Mouse (Mus musculus): ENCODE data around the gene Cox6b2. TPM values are rescaled to one million over a fixed set of nuclear protein-coding genes. Genes with fewer than 3 reads are reported as not detected.
"Not testable (repeated sequence)": the region's sequence is repeated elsewhere in the genome, so short reads cannot be mapped to it uniquely, and the experiment has no call there.

Cox6b2 gene
- 36.6 and 47.7 TPM in 2 replicates for polyA plus RNA-seq (2012; rRNA removed)

- no peak for TF ChIP-seq CTCF (IDR thresholded peaks at IDR 0.05; ENCODE audit: borderline replicate concordance, control insufficient read depth, extremely low read depth, insufficient read depth, low read length, poor library complexity)
- peak; percentile 79 for TF ChIP-seq POLR2A (IDR thresholded peaks at IDR 0.05; ENCODE audit: control insufficient read depth, extremely low read depth, insufficient read depth, low read length, poor library complexity)
- no peak within 1 kb of the TSS; the same call in 1 of the 2 replicates for H3K27ac ChIP-seq (ENCODE audit: control insufficient read depth, insufficient read depth, low read length)
- 11% methylated on average over 24 of the region's 24 CpGs for WGBS
- H3K27me3 ChIP-seq (ENCODE audit: control insufficient read depth, insufficient read depth, low read length): no peaks in the 10 kb centered on the region
- H3K36me3 ChIP-seq (ENCODE audit: control insufficient read depth, insufficient read depth, low read length): no peaks in the 10 kb centered on the region
- H3K4me3 ChIP-seq (ENCODE audit: control insufficient read depth, insufficient read depth, low read length): peak within 1 kb of the TSS; percentile 57
- peak; percentile 85 for DNase-seq
- H3K4me1 ChIP-seq (replicated peaks; ENCODE audit: control insufficient read depth, insufficient read depth, low read length): peaks cover 17% of the 10 kb centered on the region
These were observed at the start of gene Cox6b2 for GRCm38 (mm10) chr7:4752821-4753570. Cox6b2 (minus strand) TSS chr7:4753094.

GRCm38 (mm10) chr7:4802247-4802646 lies 49.4 kb upstream of the Cox6b2 start:
- TF ChIP-seq POLR2A (IDR thresholded peaks at IDR 0.05; ENCODE audit: control insufficient read depth, extremely low read depth, insufficient read depth, low read length, poor library complexity): no peak
- TF ChIP-seq CTCF (IDR thresholded peaks at IDR 0.05; ENCODE audit: borderline replicate concordance, control insufficient read depth, extremely low read depth, insufficient read depth, low read length, poor library complexity): no peak
- no peaks in the 10 kb centered on the region for H3K27me3 ChIP-seq (ENCODE audit: control insufficient read depth, insufficient read depth, low read length)
- peaks cover 36% of the 10 kb centered on the region for H3K36me3 ChIP-seq (ENCODE audit: control insufficient read depth, insufficient read depth, low read length)

GRCm38 (mm10) chr7:4795767-4796433 lies 43.0 kb upstream of the Cox6b2 start:
- Histone ChIP-seq H3K4me3 (ENCODE audit: control insufficient read depth, insufficient read depth, low read length) (no peak overlapping the region), H3K27me3 (ENCODE audit: control insufficient read depth, insufficient read depth, low read length) (no peaks in the 10 kb centered on the region), H3K4me1 (replicated peaks; ENCODE audit: control insufficient read depth, insufficient read depth, low read length) (peaks cover 8% of the 10 kb centered on the region), H3K27ac (ENCODE audit: control insufficient read depth, insufficient read depth, low read length) (no peak overlapping the region), H3K36me3 (ENCODE audit: control insufficient read depth, insufficient read depth, low read length) (peaks cover 43% of the 10 kb centered on the region)
- 86% methylated on average over 7 of the region's 7 CpGs for WGBS
- DNase-seq: peak; percentile 18
- TF ChIP-seq POLR2A (IDR thresholded peaks at IDR 0.05; ENCODE audit: control insufficient read depth, extremely low read depth, insufficient read depth, low read length, poor library complexity) (no peak), CTCF (IDR thresholded peaks at IDR 0.05; ENCODE audit: borderline replicate concordance, control insufficient read depth, extremely low read depth, insufficient read depth, low read length, poor library complexity) (no peak)

More at GRCm38 (mm10) chr7:4802247-4802646, 49.4 kb upstream of the Cox6b2 start:
- DNase-seq: no peak
- Histone ChIP-seq H3K27ac (ENCODE audit: control insufficient read depth, insufficient read depth, low read length) (no peak overlapping the region), H3K4me3 (ENCODE audit: control insufficient read depth, insufficient read depth, low read length) (no peak overlapping the region), H3K4me1 (replicated peaks; ENCODE audit: control insufficient read depth, insufficient read depth, low read length) (no peaks in the 10 kb centered on the region)

- no peak for TF ChIP-seq CTCF (IDR thresholded peaks at IDR 0.05; ENCODE audit: borderline replicate concordance, control insufficient read depth, extremely low read depth, insufficient read depth, low read length, poor library complexity)
- TF ChIP-seq POLR2A (IDR thresholded peaks at IDR 0.05; ENCODE audit: control insufficient read depth, extremely low read depth, insufficient read depth, low read length, poor library complexity): no peak
- Histone ChIP-seq H3K27me3 (ENCODE audit: control insufficient read depth, insufficient read depth, low read length) (no peaks in the 10 kb centered on the region; the same call in 1 of the 2 replicates), H3K4me1 (replicated peaks; ENCODE audit: control insufficient read depth, insufficient read depth, low read length) (peaks cover 10% of the 10 kb centered on the region), H3K36me3 (ENCODE audit: control insufficient read depth, insufficient read depth, low read length) (peaks cover 43% of the 10 kb centered on the region), H3K4me3 (ENCODE audit: control insufficient read depth, insufficient read depth, low read length) (no peak overlapping the region), H3K27ac (ENCODE audit: control insufficient read depth, insufficient read depth, low read length) (no peak overlapping the region)
- WGBS: 68% methylated on average over 3 of the region's 3 CpGs
- no peak for DNase-seq
These were observed 41.8 kb upstream of the Cox6b2 start for GRCm38 (mm10) chr7:4794631-4795168.

- peaks cover 19% of the 10 kb centered on the region for H3K4me1 ChIP-seq (replicated peaks; ENCODE audit: control insufficient read depth, insufficient read depth, low read length)
- DNase-seq: no peak
- WGBS: 47% methylated on average over 4 of the region's 4 CpGs
- no peaks in the 10 kb centered on the region; the same call in 1 of the 2 replicates for H3K27me3 ChIP-seq (ENCODE audit: control insufficient read depth, insufficient read depth, low read length)
- no peak overlapping the region for H3K27ac ChIP-seq (ENCODE audit: control insufficient read depth, insufficient read depth, low read length)
- H3K4me3 ChIP-seq (ENCODE audit: control insufficient read depth, insufficient read depth, low read length): peak overlapping the region; percentile 94
- no peak for TF ChIP-seq POLR2A (IDR thresholded peaks at IDR 0.05; ENCODE audit: control insufficient read depth, extremely low read depth, insufficient read depth, low read length, poor library complexity)
- H3K36me3 ChIP-seq (ENCODE audit: control insufficient read depth, insufficient read depth, low read length): peaks cover 43% of the 10 kb centered on the region
These were observed 40.8 kb upstream of the Cox6b2 start for GRCm38 (mm10) chr7:4793674-4794073.

- under 1% methylated on average over 31 of the region's 31 CpGs for WGBS
- not testable (repeated sequence) for H3K27ac ChIP-seq (ENCODE audit: control insufficient read depth, insufficient read depth, low read length); DNase-seq; H3K27me3 ChIP-seq (ENCODE audit: control insufficient read depth, insufficient read depth, low read length)
- Histone ChIP-seq H3K36me3 (ENCODE audit: control insufficient read depth, insufficient read depth, low read length) (peaks cover 40% of the 10 kb centered on the region), H3K4me1 (replicated peaks; ENCODE audit: control insufficient read depth, insufficient read depth, low read length) (peaks cover 23% of the 10 kb centered on the region), H3K4me3 (ENCODE audit: control insufficient read depth, insufficient read depth, low read length) (peak overlapping the region; percentile 94)
These were observed 40.4 kb upstream of the Cox6b2 start for GRCm38 (mm10) chr7:4793248-4793647.
